Comparison of ENCODE assay signal across 21 mouse cellular contexts in the genomic region with DNA sequence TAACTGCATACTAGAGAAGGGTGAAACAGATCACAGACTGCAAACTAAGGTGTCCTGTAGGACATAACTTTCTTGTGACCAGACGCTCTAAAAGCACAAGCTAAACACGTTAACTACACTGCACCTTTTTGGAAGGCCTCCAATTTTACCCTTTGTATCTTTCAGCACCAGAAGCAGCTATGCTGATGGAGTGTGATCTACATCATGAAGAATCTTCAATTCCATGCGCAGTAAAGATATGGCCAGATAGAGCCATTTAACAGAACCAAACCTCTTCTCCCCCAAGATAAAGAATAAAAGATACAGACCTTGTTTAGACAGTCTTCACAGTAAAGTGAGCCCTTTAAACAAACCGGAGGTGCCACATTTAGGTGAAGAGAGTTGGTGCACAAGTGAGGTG.
"Had no signal": no experiment of that assay in that cellular context is flagged by ENCODE, and none has a peak within 500 bp of the region (broad histone marks: within the 10 kb centered on the region; RNA-seq: fewer than 3 reads in every experiment).

No protein-coding gene starts in this region.

- H3K27me3 ChIP-seq: liver, embryonic 15.5 days; megakaryocyte, embryonic 14.5 days; midbrain, embryonic 12.5 days; neural tube, embryonic 13.5 days; neural tube, embryonic 15.5 days had no signal

- H3K9me3 ChIP-seq: liver, embryonic 15.5 days; megakaryocyte, embryonic 14.5 days; midbrain, embryonic 10.5 days; midbrain, embryonic 12.5 days; neural tube, embryonic 13.5 days; neural tube, embryonic 15.5 days had no signal

- H3K27ac ChIP-seq: liver, embryonic 15.5 days; midbrain, embryonic 10.5 days; midbrain, embryonic 12.5 days; neural tube, embryonic 13.5 days; neural tube, embryonic 15.5 days had no signal

- DNase-seq: lung, adult 18-20 months; lung, embryonic 14.5 days; lung, postnatal 10 days; lung, postnatal 4 days; midbrain, embryonic 14.5 days; retina, postnatal 1 day; right cerebral cortex, adult 18-20 months; right cerebral cortex, postnatal 25 days; right cerebral cortex, postnatal 4 days; spleen, adult 18-20 months; thymus, adult 18-20 months; thymus, postnatal 14 days; thymus, postnatal 36 days had no signal

- H3K9ac ChIP-seq: liver, embryonic 15.5 days; lung, embryonic 14.5 days; midbrain, embryonic 12.5 days; neural tube, embryonic 13.5 days; neural tube, embryonic 15.5 days had no signal

- ATAC-seq: midbrain, embryonic 16.5 days had no signal

- H3K4me1 ChIP-seq: midbrain, embryonic 10.5 days; midbrain, embryonic 12.5 days; neural tube, embryonic 13.5 days; neural tube, embryonic 15.5 days had no signal

- H3K4me3 ChIP-seq: liver, embryonic 15.5 days; megakaryocyte, embryonic 14.5 days; midbrain, embryonic 10.5 days; midbrain, embryonic 12.5 days; myocyte; neural tube, embryonic 13.5 days; neural tube, embryonic 15.5 days had no signal
